Mouse (Mus musculus): Measurements from ENCODE around the gene Nfix.

Gene Nfix

DNA sequence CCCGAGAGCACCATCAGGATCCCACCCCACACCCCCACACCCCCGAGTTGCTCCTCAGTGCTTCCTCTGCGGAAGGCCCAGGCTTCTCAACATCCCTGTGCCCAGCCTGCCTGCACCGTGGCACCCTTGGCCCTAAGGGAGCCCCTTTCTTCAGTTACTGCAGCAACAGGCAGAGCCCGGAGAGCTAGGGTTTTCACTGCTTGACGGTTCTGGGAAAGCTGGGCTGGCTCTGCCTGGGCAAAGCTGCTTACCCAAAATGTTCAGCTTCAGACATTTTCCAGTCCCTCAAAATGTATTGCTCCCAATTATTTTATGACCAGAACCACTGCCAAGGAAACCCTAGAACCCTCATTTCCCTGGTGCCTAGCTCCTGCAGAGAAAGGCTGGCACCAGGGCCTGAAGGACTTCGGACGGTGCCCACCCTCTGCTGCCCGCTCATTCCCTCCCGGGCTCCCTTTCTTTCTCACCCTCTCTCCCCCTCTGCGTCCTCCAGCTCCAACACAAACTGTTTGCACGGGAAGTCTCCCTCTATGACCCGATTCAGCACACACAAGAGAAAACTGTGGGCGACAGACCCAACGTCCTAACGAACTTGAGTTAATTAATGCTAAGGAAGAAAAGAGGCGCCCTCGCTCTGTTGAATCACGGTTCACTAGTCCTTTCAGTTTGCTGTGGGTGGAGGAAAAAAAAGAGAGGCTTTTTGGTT is 20.5 kb downstream of the Nfix start:
- peak; percentile 66 for DNase-seq

DNA sequence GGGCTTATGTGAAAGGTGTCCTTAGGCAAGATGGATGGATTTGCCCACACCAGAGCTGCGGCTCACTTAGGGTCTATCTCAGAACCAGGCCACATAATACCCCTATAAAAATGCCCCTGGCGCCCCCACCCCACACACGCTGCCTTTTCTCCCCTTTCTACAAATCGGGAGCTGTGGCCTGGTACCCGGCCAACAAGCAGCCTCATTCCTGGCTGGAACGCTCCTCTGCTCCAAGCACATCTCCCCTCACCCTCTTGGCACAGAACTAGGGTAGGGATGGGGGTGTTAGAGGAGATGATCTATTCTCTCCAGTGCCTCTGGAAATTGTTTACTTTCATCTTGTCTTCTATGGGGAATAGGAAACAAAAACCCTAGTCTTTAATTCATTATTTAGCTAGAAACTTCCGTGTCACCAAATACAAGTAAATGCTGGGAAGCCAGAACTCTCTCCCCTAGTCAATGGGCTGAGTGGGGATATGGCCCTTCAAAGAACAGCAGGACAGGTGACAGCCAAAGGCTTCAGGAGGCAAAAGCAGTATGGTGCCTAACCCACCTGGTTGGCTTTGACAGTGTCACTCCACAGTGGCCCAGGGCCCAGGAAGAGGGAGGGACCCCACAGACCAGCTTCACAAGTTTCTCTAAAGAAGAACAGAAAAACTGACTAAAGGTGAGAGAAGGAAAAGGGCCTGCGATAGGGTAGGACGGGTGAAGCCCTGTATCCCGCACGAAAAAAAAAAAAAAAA is 21.3 kb downstream of the Nfix start:
- DNase-seq, result no peak

DNA sequence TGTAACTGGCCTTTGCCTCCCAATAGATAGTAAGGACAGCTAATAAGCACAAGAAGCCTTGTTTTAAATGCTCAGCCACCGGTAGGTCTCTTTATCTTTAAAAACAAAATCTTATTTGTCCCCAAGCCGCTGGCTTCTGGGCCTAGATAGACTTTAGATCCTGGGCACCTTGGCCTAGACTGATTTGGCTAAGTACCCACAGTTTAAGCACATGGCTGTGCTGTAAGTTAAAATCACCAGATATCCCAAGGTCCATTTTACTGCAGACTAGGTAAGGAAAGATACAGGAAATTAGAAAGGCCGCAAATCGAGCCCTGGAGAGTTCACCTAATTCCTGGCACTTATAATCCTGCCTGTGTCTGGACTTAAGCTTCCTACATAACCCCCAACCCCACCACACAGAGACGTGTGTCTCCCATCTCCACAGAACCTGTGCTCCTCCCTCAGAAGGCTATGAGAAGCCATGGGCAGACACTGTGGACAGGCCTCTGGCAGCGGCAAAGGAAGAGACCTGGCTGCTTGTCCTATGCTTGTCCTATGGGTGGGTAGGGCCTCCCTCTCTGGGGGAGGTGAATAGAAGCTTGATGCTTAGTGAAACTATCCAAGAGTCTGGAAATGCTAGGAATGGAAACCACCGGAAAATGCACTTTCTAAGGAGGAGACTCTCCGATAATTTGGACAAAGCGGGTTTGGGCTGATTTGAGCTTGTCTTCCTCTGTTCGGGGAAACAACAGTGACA is 22.1 kb downstream of the Nfix start:
- DNase-seq, result no peak

DNA sequence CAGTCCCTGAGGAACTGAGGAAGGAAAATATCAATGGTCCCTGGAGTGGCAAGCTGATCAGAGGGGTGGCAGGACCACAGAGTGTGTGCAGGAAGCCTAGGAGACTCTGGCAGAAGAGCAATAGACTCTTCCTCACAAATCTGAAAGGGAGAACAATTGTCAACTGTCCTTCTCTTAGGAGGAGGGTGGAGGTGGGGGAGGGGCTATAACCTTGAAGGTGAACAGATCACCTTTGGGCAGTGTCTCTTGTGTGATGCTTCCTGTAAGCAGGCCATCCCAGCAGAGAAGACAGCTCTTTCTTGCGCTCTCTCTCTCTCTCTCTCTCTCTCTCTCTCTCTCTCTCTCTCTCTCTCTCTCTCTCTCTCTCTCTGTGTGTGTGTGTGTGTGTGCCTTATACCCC is 23.6 kb downstream of the Nfix start:
- no peak for DNase-seq

DNA sequence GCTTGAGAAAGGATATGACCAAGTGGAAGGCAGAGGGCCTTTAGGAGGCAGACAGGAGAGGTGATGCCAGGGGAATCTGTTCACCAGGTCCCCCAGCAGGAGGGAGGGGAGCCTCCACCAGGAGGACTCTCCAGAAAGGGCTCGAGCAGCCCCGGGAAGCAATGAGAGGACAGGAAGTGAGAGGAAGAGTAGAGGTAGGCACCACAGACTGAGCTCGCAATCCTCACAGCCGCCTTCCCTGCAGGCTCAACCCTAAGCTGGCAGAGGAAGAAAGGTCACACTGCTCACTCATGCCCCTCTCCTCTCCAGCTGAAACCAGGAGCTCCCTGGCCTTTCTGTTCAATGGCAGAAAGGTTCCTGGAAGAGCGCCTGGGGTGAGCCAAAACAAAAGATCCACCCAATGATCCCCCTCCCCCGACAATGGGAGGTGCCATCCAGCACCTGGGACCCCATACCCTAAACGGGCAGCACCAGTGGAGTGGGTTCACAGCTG is 24.5 kb downstream of the Nfix start:
- no peak for DNase-seq

DNA sequence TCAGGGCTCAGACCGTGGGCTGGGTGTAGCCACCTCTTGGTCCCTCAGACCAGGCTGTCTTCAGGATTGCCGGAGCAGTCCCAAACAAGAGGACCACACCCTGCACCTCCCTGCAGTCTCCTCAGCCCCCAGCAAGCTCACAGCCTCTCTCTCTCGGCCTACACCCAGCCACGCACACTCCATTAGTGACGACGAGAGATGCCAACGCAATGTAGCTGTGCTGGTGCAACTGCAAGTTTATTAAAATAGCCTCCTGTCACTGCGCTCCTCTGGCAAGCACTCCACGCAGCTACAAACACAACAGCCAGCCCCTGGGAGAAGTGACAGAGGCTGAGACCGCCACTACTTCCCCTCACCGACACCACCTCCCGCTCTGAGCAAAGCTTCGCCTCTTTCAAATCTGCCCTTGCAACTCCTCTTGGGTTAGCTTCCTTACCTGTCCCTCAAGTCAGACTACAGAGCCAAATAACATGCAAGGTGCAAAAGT is 25.0 kb downstream of the Nfix start:
- DNase-seq, result peak; percentile 80

DNA sequence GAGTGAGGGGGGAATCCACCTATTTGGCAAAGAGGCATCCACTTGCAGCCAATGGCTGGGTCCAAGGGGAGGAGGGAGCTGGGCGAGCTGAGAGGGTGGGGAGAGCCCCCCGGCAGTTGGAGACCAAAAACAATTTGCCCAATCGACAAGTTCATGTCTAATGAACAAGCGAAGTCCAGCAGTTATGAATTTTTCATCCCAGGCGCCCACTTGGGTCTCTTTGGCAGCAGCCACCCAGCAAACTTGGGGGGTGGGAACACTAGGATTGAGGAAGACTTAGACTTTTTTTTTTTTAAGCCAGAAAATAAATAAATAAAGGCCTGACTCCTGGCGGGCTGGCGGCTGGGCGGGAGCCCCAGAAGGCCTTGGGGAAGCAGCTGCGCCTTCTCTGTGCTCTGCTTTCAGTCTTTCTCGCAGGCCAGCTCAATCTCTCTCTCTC is 25.7 kb downstream of the Nfix start:
- DNase-seq, result peak; percentile 80

DNA sequence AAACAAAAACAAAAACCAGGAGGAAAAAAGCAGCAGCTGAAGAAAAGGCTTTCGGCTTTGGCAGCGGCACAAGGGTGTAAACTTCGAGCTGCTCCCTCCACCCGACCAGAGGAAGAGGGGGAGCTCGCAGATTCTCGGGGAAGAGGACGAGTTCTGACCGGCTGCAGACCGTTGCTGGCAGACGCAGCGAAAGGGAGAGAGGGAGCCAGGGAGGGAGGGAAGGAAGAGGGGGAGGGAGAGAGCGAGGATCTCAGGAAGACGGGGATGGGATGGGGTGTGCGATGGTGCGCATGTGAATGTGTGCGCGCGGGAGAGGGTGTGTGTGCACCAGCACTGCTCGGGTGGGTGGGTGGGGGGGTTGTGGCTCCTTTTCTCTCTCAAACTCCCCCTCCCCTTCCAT is 26.3 kb downstream of the Nfix start:
- peak; percentile 85 for DNase-seq

DNA sequence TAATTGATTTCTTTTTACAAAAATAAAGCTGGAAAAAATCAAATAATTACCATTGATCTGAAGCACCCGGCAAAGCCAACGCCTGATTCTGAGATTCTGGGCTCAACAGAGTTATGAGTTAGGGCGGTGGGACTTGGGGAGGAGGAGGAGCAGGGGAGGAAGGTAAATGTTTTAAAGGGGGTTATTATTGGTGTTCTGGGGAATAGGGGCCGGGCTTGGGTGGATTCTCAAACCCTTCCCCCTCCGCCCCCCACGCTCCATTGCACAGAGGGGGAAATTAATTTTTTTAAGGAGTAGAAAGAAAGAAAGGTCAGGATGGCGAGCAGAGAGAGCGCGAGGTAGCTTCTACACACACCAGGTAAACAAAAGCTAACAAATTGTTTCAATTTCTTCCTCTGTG is 26.8 kb downstream of the Nfix start:
- DNase-seq, result no peak

DNA sequence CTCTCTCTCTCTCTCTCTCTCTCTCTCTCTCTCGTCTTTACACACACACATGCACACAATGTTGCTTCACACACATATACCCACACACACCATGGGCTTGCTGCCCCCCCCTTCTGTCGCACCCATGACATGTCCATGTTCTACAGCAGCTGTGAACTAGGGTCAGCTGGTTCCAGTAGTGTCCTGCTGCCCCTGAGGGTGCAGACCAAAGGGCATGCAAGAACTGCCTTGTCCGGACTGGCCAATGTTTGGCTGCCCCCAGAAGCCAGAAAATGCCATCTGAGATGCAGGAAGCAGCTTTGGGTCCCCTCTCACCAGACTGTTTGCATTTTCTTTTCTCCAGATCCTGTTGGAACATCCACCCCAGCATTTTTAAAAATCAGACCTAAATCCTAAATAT is 27.5 kb downstream of the Nfix start:
- DNase-seq, result peak; percentile 7

DNA sequence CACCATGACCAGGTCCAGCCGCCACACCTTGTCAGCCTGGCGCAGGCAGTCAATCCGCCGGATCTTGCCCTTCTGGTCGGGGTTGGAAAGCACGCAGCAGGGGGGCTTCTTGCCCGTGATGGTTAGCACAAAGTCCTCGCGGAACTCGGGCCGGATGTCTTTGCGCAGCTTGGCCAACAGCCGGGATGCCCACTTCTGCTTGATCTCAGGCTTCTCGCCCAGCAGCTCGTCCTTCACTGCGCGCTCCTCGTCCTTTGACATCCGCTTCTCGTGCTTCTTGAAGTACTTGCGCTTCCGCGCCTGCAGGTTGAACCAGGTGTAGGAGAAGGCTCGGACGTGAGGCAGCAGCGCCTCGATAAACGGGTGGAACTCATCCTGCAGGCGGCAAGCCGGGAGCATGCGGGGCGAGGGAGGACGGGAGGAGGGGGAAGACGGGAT is 28.2 kb downstream of the Nfix start:
- DNase-seq, result peak; percentile 71

DNA sequence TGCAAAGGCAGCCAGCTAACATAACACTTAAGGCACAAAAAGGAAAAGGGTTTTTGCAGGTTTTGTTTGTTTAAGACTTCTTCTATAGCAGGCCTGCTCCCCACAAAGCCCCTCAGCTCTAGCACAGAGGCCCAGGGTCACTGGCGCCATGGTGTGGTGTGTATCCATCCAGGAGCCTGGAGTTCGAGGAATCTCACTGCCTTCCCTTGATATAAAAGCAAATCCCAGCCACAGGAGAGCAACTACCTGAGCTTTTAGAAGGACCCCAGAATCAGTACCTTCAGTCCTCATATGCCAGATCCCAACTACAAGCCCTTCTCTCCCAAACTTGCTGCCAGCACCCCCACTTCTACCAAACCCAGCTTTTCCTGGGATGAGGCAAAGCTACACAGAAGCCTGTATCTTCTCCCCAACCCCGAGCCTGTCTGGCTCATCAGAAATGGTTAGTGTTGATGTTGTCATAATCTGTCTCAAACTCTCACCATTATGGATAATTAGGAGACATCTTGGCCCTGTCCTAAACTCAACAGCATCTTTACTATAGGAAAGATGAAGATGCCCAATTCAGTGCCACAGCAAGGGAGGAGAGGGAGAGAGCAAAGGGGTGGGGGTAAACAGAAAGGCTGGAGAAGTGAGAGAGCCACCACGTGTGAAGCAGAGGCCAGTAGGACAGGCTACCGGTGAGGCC is 29.0 kb downstream of the Nfix start:
- peak; percentile 17 for DNase-seq

DNA sequence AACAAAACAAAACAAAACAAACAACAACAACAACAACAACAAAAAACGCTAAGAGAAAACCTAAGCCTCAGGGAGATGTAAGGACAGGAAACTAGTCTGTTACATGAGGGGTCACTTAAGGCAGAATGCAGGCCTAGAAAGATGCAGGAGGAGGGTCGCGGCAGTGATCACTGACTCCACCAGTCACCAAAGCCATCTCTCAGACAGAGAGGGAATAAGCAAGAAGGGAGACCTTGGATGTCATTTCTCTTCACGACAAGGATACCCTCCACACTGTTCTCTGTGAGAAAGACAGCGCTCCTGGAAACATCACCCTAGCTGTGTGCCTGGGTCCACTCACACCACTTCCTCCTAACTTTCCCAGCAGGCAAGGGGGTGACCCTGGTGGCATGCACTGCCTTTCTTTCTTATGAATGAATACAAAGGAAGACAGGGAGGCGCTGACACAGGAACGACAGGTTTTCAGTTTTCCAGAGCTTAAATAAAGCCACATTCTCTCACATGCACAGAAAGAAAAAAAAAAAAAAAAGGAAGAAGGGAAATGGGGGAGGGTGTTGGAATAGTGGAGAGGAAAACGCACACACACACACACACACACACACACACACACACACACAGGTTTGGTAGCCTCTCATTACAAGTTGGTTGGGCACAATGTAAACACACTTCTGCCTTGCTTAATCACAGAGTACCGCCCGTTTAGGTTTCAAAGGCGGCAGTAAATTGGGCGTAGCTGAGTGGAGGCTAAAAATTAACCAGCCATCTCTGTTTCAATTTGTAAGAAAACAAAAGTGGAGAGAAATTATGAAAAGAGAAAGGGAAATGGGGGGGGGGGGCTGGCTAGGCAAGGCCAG is 29.8 kb downstream of the Nfix start:
- no peak for DNase-seq

DNA sequence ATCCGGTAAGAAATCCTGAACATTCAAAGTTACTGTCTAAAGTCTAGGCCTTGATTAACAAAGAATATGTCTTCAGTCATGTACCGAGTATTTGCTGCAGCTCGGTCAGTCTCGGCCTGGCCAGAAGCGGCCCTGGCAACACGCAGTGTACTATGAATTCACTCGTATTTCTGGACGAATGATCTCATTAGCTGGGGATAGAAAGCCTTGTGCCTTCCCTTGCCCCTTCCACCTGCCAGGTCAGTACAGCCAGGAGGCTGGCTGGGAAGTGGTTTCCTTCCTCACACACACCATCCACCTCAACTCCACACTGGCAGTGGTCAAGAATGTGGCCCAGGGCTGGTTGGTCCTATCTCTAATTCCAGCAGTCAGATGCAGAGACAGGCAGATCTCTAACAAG is 30.8 kb downstream of the Nfix start:
- no peak for DNase-seq

DNA sequence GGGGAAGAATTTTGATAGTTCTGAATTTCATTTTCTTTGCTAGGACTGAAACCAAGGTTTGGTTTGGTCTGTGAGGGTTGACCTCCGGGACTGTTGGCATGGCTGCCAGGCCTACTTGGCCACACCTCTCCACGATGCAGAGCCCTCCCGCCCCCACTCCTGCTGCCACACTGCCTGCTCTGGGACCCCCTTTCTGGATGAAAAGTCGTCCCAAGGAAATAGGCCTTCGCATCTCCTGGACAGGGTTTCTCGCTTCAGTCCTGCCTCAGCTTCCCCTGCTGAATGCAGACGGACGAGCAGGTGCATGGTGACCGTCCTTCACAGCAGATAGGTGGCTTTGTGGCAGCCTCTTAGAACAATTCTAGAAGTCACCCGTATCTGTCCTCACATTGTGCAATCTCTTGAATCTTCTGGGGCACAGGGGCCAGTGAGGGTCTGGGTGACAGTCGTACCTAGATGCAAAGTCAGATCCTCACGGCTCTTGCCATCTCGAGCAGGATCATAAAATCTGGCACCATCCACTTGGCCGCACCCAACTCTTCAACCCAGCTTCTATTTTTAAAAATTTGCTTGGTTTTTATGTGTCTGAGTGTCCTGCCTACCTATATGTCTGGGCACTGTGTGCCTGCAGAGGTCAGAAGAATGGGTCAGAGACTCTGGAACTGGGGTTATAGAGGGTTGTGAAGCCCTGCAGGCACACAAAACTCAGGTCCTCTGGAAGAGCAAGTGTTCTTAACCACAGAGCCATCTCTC is 31.6 kb downstream of the Nfix start:
- no peak for DNase-seq

DNA sequence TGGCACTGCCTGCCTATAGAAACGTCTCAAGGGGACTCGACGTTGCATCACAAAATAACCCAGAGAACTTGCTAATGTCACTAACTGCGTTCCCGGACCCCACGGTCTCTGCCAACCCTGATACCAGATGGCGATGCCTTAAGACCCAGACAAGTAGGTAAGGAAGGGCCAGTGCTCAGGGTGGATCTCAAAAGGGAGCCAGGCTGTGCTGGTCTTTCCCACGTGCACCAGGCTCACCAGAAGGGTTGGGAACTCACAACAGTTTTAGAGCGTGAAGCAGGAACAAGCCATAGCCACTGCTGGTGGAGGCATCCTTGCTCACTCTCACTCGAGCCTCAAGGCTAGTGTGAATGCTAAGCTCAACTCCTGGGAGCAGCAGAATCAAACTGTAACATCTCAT is 32.9 kb downstream of the Nfix start:
- no peak for DNase-seq

DNA sequence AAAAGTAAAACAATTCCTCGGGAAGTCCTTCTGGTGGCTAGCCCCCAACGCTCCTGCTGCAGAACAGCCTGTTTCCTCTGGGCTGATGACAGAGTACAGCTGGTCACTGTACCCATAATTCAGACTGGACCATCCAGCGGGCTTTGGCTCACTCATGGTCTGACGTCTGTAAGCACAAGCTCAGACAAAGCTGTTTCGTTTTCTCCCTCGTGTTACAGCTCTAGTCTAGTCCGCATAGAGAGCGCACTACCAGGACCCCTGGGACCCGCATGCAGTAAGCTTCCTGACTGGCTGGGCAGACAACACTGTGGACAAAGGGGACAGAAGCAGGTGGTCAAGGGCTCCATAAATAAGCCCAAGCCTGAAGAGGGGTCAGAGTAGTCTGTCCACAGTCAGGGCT is 33.7 kb downstream of the Nfix start:
- no peak for DNase-seq

DNA sequence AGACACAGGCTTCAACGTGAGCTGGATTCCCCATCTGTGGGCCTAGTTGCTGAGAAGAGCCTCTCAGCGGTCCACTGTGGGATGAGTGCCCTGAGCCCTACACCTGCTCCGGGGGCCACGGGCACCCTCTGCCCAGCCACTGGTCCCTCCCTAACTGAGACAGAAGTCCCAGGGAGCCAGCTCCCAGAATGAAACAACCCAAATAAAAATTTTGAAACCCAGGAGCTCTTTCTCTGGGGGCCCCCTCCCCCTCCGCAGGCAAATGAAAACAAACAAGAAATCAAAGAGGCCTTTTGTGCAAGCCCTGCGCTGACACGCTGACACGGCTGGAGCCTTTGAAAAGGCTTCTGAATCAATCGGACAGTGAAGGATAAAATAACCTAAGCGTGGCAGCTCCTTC is 34.5 kb downstream of the Nfix start:
- no peak for DNase-seq

DNA sequence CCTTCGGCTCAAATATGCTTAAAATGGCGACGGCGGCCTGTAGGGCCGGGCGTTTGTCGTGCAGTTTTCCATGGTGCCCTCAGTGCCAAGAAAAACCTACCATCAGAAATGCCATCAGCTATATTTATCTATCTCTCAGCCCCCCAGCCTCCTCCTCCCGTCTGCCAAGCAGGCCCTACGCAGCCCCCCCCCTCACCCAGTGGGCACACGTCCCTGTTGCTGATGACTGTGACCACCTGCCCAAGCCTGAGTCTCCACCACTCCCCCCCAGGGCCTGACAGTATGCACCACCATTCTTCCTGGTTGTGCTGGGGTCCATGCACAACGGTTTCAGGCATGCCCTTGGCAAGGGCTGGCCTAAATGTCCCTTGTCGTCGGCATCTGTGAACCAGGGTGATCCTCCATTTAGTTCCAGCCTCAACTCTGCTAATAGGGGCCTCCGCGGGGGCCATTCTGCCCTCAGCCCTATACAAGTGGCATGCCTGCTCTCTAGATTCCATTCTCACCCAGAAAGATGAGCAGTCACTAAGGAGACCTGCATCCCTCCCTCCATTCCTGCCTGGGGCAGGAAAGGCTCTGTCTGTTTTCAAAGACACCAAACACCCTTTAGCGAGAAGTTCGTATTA is 35.2 kb downstream of the Nfix start:
- DNase-seq, result no peak

DNA sequence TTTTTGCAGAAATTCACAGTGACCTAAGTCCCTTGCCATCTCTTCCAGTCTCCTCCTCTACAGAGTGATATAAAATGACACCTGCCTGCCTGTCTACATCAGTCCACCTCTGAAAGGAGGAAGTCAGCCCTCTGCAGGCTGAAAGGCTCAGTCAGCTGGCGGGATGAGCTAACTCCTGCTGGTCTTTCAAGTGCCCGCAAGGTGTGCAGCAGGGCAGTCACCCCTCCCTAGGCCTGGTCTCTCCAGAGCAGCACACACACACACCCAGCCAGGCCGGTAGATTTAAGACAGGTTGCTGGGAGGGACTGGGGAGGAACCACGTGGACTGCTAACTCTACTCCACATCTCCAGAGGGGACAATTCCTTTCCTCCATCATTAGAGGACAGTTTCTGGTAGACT is 36.0 kb downstream of the Nfix start:
- no peak for DNase-seq

DNA sequence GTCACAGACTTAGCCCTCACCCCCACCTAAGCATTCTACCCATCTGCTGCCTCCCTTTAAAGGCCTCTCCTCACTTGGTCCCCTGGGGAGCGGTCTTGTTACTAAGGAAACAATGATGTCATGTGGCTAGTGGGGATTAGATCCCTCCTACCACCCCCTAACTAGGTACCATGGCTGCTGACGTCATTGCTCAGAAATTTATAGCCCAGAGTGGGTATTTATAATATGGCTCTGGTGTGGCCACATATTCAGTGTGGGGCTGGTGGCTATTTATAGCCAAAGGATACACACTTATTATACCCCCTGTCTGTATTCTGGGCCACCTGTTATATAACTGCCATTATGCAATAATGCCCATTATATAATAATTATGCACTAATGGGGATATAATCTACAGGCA is 39.2 kb downstream of the Nfix start:
- DNase-seq, result no peak
